Mouse (Mus musculus): ENCODE data around the gene Tmem259. TPM values are rescaled to one million over a fixed set of nuclear protein-coding genes. Genes with fewer than 3 reads are reported as not detected.

The Tmem259 gene
- polyA plus RNA-seq, 1 experiment from 2014 or later, result 12.3 TPM

- DNase-seq (ENCODE audit: low spot score), result no peak
- WGBS, result 10% methylated on average over 15 of the region's 15 CpGs
- peaks cover 68% of the 10 kb centered on the region for H3K4me1 ChIP-seq
Observed at GRCm38 (mm10) chr10:79925785-79926490, 58.2 kb downstream of the Tmem259 start.

GRCm38 (mm10) chr10:79924998-79925784 is 58.9 kb downstream of the Tmem259 start:
- 12% methylated on average over 29 of the region's 29 CpGs for WGBS
- peaks cover 40% of the 10 kb centered on the region for H3K27me3 ChIP-seq (replicated peaks; ENCODE audit: low read depth, poor library complexity, severe bottlenecking)
- 0 out of 2 replicates have a peak, but pooled peaks cover 4% of the 10 kb centered on the region for H3K9me3 ChIP-seq
- peaks cover 6% of the 10 kb centered on the region for H3K36me3 ChIP-seq (replicated peaks)
- H3K27ac ChIP-seq (replicated peaks), result no peak overlapping the region
- peak overlapping the region; percentile 79; the same call in 1 of the 2 replicates for H3K4me3 ChIP-seq
- peaks cover 68% of the 10 kb centered on the region for H3K4me1 ChIP-seq
- DNase-seq (ENCODE audit: low spot score), result peak; percentile 93

More at GRCm38 (mm10) chr10:79925785-79926490, 58.2 kb downstream of the Tmem259 start:
- peaks cover 13% of the 10 kb centered on the region for H3K36me3 ChIP-seq (replicated peaks)
- H3K27ac ChIP-seq (replicated peaks), result peak overlapping the region; percentile 94
- H3K27me3 ChIP-seq (replicated peaks; ENCODE audit: low read depth, poor library complexity, severe bottlenecking), result peaks cover 33% of the 10 kb centered on the region
- H3K9me3 ChIP-seq, result 0 out of 2 replicates have a peak, but pooled peaks cover 4% of the 10 kb centered on the region
- H3K4me3 ChIP-seq, result peak overlapping the region; percentile 79

Other genes starting within 250 kb of the Tmem259 start
- 52.8 and 54.3 TPM in 2 replicates for gene Polrmt, start 237.7 kb downstream of the Tmem259 start, polyA plus RNA-seq (2016; fragmentation: Nextera tagmentation; extraction: Ambion mirVana)
- gene Fgf22, start 229.3 kb downstream of the Tmem259 start, polyA plus RNA-seq (2016; fragmentation: Nextera tagmentation; extraction: Ambion mirVana), result 0.46 TPM in 1 of 2 replicates, not detected in the other
- 125 and 126 TPM in 2 replicates for gene Rnf126, start 217.4 kb downstream of the Tmem259 start, polyA plus RNA-seq (2016; fragmentation: Nextera tagmentation; extraction: Ambion mirVana)
- gene Fstl3, start 207.1 kb downstream of the Tmem259 start, polyA plus RNA-seq (2016; fragmentation: Nextera tagmentation; extraction: Ambion mirVana), result 1.9 and 2.2 TPM in 2 replicates
- 0.05 TPM in 1 of 2 replicates, not detected in the other for gene Prss57, start 193.4 kb downstream of the Tmem259 start, polyA plus RNA-seq (2016; fragmentation: Nextera tagmentation; extraction: Ambion mirVana)
- gene Palm, start 190.8 kb downstream of the Tmem259 start, polyA plus RNA-seq (2016; fragmentation: Nextera tagmentation; extraction: Ambion mirVana), result 127 and 129 TPM in 2 replicates
- gene Misp, start 163.3 kb downstream of the Tmem259 start, polyA plus RNA-seq (2016; fragmentation: Nextera tagmentation; extraction: Ambion mirVana), result 1.7 and 2.2 TPM in 2 replicates
- 406 and 416 TPM in 2 replicates for gene Ptbp1, start 129.9 kb downstream of the Tmem259 start, polyA plus RNA-seq (2016; fragmentation: Nextera tagmentation; extraction: Ambion mirVana)
- gene Prtn3, start 109.9 kb downstream of the Tmem259 start, polyA plus RNA-seq (2016; fragmentation: Nextera tagmentation; extraction: Ambion mirVana), result 9.3 and 12.3 TPM in 2 replicates
- gene Plppr3, start 109.7 kb downstream of the Tmem259 start, polyA plus RNA-seq (2016; fragmentation: Nextera tagmentation; extraction: Ambion mirVana), result 123 and 139 TPM in 2 replicates
- gene Elane, start 98.1 kb downstream of the Tmem259 start, polyA plus RNA-seq (2016; fragmentation: Nextera tagmentation; extraction: Ambion mirVana), result 0.20 TPM in 1 of 2 replicates, not detected in the other
- gene Cfd, start 93.5 kb downstream of the Tmem259 start, polyA plus RNA-seq (2016; fragmentation: Nextera tagmentation; extraction: Ambion mirVana), result not detected in 2 replicates
- 63.6 and 68.1 TPM in 2 replicates for gene Med16, start 75.4 kb downstream of the Tmem259 start, polyA plus RNA-seq (2016; fragmentation: Nextera tagmentation; extraction: Ambion mirVana)
- 3.4 TPM in 1 of 2 replicates, not detected in the other for gene Gm26602, start 73.5 kb downstream of the Tmem259 start, polyA plus RNA-seq (2016; fragmentation: Nextera tagmentation; extraction: Ambion mirVana)
- gene Kiss1r, start 67.4 kb downstream of the Tmem259 start, polyA plus RNA-seq (2016; fragmentation: Nextera tagmentation; extraction: Ambion mirVana), result 0.33 and 0.37 TPM in 2 replicates
- 125 and 136 TPM in 2 replicates for gene R3hdm4, start 63.1 kb downstream of the Tmem259 start, polyA plus RNA-seq (2016; fragmentation: Nextera tagmentation; extraction: Ambion mirVana)
- gene Arid3a, start 57.3 kb downstream of the Tmem259 start, polyA plus RNA-seq (2016; fragmentation: Nextera tagmentation; extraction: Ambion mirVana), result 15.7 and 18.0 TPM in 2 replicates
- 166 TPM in 2 replicates for gene Wdr18, start 24.2 kb downstream of the Tmem259 start, polyA plus RNA-seq (2016; fragmentation: Nextera tagmentation; extraction: Ambion mirVana)
- gene Grin3b, start 13.6 kb downstream of the Tmem259 start, polyA plus RNA-seq (2016; fragmentation: Nextera tagmentation; extraction: Ambion mirVana), result 0.13 and 0.44 TPM in 2 replicates
- gene Cnn2, start 4.3 kb upstream of the Tmem259 start, polyA plus RNA-seq (2016; fragmentation: Nextera tagmentation; extraction: Ambion mirVana), result 234 and 253 TPM in 2 replicates
- gene Abca7, start 12.2 kb upstream of the Tmem259 start, polyA plus RNA-seq (2016; fragmentation: Nextera tagmentation; extraction: Ambion mirVana), result 2.9 and 3.2 TPM in 2 replicates
- 11.2 and 11.3 TPM in 2 replicates for gene Arhgap45, start 32.3 kb upstream of the Tmem259 start, polyA plus RNA-seq (2016; fragmentation: Nextera tagmentation; extraction: Ambion mirVana)
- gene Polr2e, start 55.5 kb upstream of the Tmem259 start, polyA plus RNA-seq (2016; fragmentation: Nextera tagmentation; extraction: Ambion mirVana), result 312 and 316 TPM in 2 replicates
- 618 and 672 TPM in 2 replicates for gene Gpx4, start 62.8 kb upstream of the Tmem259 start, polyA plus RNA-seq (2016; fragmentation: Nextera tagmentation; extraction: Ambion mirVana)
- 16.2 and 18.2 TPM in 2 replicates for gene Sbno2, start 121.2 kb upstream of the Tmem259 start, polyA plus RNA-seq (2016; fragmentation: Nextera tagmentation; extraction: Ambion mirVana)
- gene Stk11, start 131.5 kb upstream of the Tmem259 start, polyA plus RNA-seq (2016; fragmentation: Nextera tagmentation; extraction: Ambion mirVana), result 16.1 and 17.5 TPM in 2 replicates
- gene Atp5d, start 154.3 kb upstream of the Tmem259 start, polyA plus RNA-seq (2016; fragmentation: Nextera tagmentation; extraction: Ambion mirVana), result 491 and 493 TPM in 2 replicates
- gene Cbarp, start 156.5 kb upstream of the Tmem259 start, polyA plus RNA-seq (2016; fragmentation: Nextera tagmentation; extraction: Ambion mirVana), result 4.9 and 8.5 TPM in 2 replicates
- gene Midn, start 163.9 kb upstream of the Tmem259 start, polyA plus RNA-seq (2016; fragmentation: Nextera tagmentation; extraction: Ambion mirVana), result 22.2 TPM in 2 replicates
- 93.2 and 110 TPM in 2 replicates for gene Cirbp, start 181.7 kb upstream of the Tmem259 start, polyA plus RNA-seq (2016; fragmentation: Nextera tagmentation; extraction: Ambion mirVana)
- gene 1600002K03Rik, start 188.6 kb upstream of the Tmem259 start, polyA plus RNA-seq (2016; fragmentation: Nextera tagmentation; extraction: Ambion mirVana), result 10.8 and 12.0 TPM in 2 replicates
- gene Efna2, start 195.2 kb upstream of the Tmem259 start, polyA plus RNA-seq (2016; fragmentation: Nextera tagmentation; extraction: Ambion mirVana), result 45.2 and 50.1 TPM in 2 replicates
- 95.9 and 98.1 TPM in 2 replicates for gene Mum1, start 242.1 kb upstream of the Tmem259 start, polyA plus RNA-seq (2016; fragmentation: Nextera tagmentation; extraction: Ambion mirVana)